9 mouse cellular contexts compared by ENCODE assay signal in the genomic region with DNA sequence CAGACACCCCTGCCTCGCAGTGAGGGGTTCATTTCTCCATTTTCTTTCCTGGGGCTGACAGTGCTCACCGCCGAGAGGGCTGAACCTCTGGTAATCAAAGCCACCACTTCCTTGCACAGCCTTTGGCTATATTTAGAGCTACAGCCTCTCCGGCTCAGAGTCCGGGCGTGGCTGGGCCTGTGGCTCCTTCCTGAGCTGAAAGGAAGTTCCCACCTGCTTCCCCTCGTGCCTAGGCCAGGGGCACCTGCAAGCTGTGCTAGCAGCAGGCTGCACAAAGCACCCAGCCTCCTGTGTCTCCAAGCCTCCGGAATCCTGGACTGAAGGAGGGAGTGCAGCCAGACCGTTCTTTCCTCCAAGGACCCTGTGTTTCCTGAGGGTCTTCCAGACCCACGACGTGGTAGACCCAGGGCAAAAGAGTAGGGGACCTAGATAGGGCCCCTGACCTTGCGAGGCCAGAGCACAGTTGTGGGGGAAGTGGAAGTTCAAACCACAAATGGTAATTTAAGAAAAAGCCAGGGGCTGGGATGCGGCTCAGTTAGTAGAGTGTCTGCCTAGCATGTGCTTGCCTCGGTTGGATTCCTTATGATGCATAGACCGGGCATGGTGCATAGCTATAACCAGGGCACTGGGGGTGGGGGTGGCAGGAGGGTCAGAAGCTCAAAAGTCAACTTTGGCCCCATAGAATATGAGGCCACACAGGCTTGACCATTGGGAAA. TPM values are rescaled to one million over a fixed set of nuclear protein-coding genes. Genes with fewer than 3 reads are reported as not detected.
DNase-seq lines count a peak whose midpoint lies in the region; ATAC-seq and TF ChIP-seq lines count a peak whose summit lies in the region.
"Had no signal": no experiment of that assay in that cellular context is flagged by ENCODE, and none has a peak within 500 bp of the region (broad histone marks: within the 10 kb centered on the region; RNA-seq: fewer than 3 reads in every experiment).

No protein-coding gene starts in this region.

- H3K36me3 ChIP-seq in heart, embryonic 12.5 days, result no peaks in the 10 kb centered on the region
- H3K36me3 ChIP-seq in lung, postnatal 0 days (ENCODE audit: insufficient read depth, low read length), result no peaks in the 10 kb centered on the region

- H3K27ac ChIP-seq in heart, embryonic 12.5 days (ENCODE audit: poor library complexity, severe bottlenecking), result peak overlapping the region; percentile 91
- no peak overlapping the region; the same call in 1 of the 2 replicates for H3K27ac ChIP-seq in lung, postnatal 0 days (ENCODE audit: low read length)

- TF ChIP-seq EP300 in lung, postnatal 0 days (IDR thresholded peaks at IDR 0.05), result no peak

- no peak for TF ChIP-seq CTCF in lung, postnatal 0 days (IDR thresholded peaks at IDR 0.05)

- peak; percentile 29 to 39 for DNase-seq in kidney, postnatal 4 days
- no peak for DNase-seq in kidney, adult 8-10 months
- no peak for DNase-seq in lung, postnatal 0 days (ENCODE audit: low spot score)
- peak; percentile 89 for DNase-seq in thymus, postnatal 14 days
- DNase-seq in cerebellum, postnatal 10 days, result no peak
- no peak for DNase-seq in frontal cortex, postnatal 10 days (ENCODE audit: low spot score in 2 of 2)
- DNase-seq in left cerebral cortex, adult 9 months (ENCODE audit: low spot score in 2 of 2), result no peak

- peak overlapping the region; percentile 55 for H3K9ac ChIP-seq in heart, embryonic 12.5 days
- H3K9ac ChIP-seq in lung, postnatal 0 days (replicated peaks; ENCODE audit: low read depth), result no peak overlapping the region

- H3K9me3 ChIP-seq in heart, embryonic 12.5 days (replicated peaks), result no peaks in the 10 kb centered on the region
- no peaks in the 10 kb centered on the region for H3K9me3 ChIP-seq in lung, postnatal 0 days (ENCODE audit: low read length)

- peaks cover 85% of the 10 kb centered on the region for H3K4me1 ChIP-seq in heart, embryonic 12.5 days (replicated peaks)
- H3K4me1 ChIP-seq in lung, postnatal 0 days (ENCODE audit: insufficient read depth, low read depth, low read length), result no peaks in the 10 kb centered on the region

- H3K27me3 ChIP-seq in heart, embryonic 12.5 days (replicated peaks), result no peaks in the 10 kb centered on the region
- H3K27me3 ChIP-seq in lung, postnatal 0 days (replicated peaks; ENCODE audit: insufficient read depth, low read length), result no peaks in the 10 kb centered on the region

- H3K4me3 ChIP-seq in heart, embryonic 12.5 days, result no peak overlapping the region
- H3K4me3 ChIP-seq in lung, postnatal 0 days (ENCODE audit: low read depth, low read length), result no peak overlapping the region

- H3K4me2 ChIP-seq in heart, embryonic 12.5 days, result peak overlapping the region; percentile 24; the same call in 1 of the 2 replicates
- no peak overlapping the region for H3K4me2 ChIP-seq in lung, postnatal 0 days (replicated peaks; ENCODE audit: low read depth, low read length)

- WGBS in heart, embryonic 12.5 days, result 39% methylated on average over 15 of the region's 15 CpGs
- 55% methylated on average over 15 of the region's 15 CpGs for WGBS in lung, postnatal 0 days

- ATAC-seq in heart, embryonic 12.5 days (ENCODE audit: insufficient number of reproducible peaks, low FRiP score), result peak; percentile 37
- ATAC-seq in lung, postnatal 0 days, result peak; percentile 22; the same call in 1 of the 2 replicates
- ATAC-seq: midbrain, embryonic 16.5 days had no signal

RNA-seq across cellular contexts. Expression of a gene that starts 26.4 kb away (rescaled TPM):
- polyA plus RNA-seq in heart, embryonic 12.5 days (2016; fragmentation: Nextera tagmentation; extraction: Ambion mirVana), result 146 and 147 TPM in 2 replicates
- 12.8 and 15.2 TPM in 2 replicates for polyA plus RNA-seq in lung, postnatal 0 days (2015; fragmentation: Nextera tagmentation; extraction: Ambion mirVana)

RNA-seq across cellular contexts. Expression of a gene that starts 46.8 kb away (rescaled TPM):
- 102 and 103 TPM in 2 replicates for polyA plus RNA-seq in heart, embryonic 12.5 days (2016; fragmentation: Nextera tagmentation; extraction: Ambion mirVana)
- polyA plus RNA-seq in lung, postnatal 0 days (2015; fragmentation: Nextera tagmentation; extraction: Ambion mirVana), result 64.3 and 68.6 TPM in 2 replicates

Comparison
In these comparisons a context has a peak if more than half of its experiments do, and no peak if none do; other contexts are left out.
1. DNase-seq: peak in kidney, postnatal 4 days (2 of 2) and thymus, postnatal 14 days (single experiment); none in kidney, adult 8-10 months (0 of 2), lung, postnatal 0 days (single experiment), cerebellum, postnatal 10 days (0 of 2), frontal cortex, postnatal 10 days (0 of 2) and left cerebral cortex, adult 9 months (0 of 2).